Mouse (Mus musculus) embryo, embryonic 11 days (tissue): Measurements from ENCODE around the gene Crp.

ENCODE experiments used
- DNase-seq: peaks from one replicate; pipeline ENCODE4 v3.0.0-alpha.2; 2015

Gene Crp

GRCm38 (mm10) chr1:172697844-172698243 is at the start of gene Crp:
TSS of gene Crp (plus strand) at chr1:172698055.
- DNase-seq: no peak

- DNase-seq: no peak
Measured at GRCm38 (mm10) chr1:172649396-172649795, 48.5 kb upstream of the Crp start.

DNA sequence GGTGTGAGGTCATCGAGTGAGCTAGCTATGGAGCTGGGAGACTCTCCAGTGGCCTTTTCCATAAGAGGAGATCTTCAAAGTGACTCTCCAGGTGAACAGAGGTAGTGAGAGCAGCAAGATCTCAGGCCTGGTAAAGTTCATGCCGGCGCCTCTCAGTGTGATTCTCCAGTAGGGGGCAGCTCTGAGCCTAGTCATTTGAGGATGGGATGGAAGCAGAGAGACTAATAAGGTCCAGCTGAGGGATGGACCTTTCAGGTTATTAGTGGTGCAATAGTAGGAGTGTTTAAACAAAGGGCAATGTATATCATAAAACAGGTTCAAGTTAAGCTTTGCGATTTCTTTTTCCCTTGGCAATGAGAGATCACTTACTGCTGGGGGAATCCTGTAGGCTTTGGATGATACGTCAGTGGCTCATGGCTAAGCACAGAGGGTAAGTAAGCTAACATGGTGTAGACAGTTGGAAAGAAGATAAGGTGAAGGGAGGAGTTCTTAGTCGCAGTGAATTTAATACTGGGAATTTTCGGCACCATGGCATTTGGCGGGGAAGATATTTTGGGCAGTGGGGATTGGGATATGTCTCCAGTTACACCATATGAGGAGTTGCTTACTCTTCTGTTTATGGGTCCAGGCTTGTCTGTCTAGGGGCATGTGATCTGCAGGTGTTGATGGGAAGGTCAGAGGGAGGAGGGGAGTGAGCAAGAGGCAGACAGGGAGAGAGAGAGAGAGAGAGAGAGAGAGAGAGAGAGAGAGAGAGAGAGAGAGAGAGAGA is 47.2 kb upstream of the Crp start:
- DNase-seq: peak; percentile 65

DNA sequence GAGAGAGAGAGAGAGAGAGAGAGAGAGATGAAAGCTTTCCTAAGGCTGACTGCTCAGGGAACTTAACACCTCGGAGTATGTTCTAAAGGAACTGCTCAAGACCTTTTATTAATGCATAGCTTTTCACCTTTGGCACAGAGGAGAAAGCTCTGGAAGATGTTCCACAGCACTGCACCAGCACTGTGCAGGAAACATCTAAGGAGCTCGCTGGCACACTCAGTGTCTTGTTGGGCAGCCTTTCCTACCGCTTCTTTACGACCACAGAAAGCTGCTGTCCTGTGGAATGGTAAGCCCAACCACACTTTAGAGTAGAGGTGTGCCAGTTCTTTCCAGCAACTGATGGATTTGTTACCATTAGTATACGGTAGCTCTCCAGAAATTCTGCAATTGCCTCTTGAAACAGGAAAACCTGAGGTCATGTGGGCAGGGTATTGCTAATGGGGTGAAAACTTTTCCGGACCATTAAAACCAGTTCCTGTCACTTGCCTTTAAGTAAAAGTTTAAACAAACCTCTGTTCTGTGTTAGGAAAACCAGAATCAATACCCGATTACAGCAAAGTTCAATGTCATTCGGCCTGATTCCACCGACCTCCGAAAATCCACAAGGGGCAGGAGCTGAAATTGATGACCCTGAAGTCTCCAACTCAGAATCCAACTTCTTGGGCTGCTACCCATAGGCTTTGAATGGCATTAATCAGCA is 46.4 kb upstream of the Crp start:
- no peak for DNase-seq

DNA sequence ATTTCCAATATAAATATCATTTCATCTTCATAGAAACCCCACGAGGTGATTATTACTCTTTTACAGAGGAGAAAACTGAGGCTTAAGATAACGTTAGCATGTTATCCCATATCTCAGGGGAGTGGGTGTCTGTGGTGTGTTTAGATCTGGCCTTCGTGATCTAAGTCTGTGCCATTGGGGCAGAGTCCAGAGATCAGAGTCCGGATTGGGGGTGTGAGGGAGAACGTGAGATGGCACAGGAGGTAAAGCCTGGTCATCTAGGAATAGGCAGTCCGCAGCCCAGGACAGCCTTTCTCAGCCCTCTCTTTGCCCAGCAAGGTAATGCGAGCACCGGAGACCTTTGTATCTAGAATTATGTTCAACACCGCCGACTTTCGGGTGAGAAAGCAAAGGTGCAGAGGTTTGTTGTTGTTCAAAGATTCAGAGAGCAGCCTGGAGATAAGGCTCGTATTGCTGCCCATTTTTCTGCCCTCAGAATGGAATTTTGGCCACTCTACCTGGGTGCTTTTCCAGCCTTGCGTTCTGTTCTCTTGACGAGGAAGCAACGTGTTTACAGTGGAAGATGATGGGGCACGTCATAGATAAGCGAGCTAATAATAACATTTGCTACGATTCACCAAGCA is 45.7 kb upstream of the Crp start:
- no peak for DNase-seq

- DNase-seq: no peak
Measured at GRCm38 (mm10) chr1:172653900-172654299, 44.0 kb upstream of the Crp start.

DNA sequence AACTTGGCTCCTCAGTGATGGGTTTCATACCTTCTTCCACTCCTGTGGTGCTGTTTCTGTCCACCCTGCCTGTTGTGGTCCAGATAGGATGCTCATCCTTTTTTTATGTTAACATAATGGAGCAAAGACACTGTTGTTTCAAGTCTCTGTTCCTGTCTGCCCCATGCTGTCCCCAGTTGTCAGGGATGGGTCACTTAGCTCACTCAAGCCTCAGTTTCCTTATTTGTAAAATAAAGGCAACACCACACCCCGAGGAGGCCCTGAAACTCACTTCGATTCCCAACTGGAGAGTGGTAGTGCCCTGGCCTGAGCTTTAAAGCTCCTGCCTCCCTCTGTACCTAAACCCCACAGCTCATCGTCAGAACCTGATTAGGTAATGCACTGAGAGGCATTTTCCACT is 40.6 kb upstream of the Crp start:
- DNase-seq: no peak

DNA sequence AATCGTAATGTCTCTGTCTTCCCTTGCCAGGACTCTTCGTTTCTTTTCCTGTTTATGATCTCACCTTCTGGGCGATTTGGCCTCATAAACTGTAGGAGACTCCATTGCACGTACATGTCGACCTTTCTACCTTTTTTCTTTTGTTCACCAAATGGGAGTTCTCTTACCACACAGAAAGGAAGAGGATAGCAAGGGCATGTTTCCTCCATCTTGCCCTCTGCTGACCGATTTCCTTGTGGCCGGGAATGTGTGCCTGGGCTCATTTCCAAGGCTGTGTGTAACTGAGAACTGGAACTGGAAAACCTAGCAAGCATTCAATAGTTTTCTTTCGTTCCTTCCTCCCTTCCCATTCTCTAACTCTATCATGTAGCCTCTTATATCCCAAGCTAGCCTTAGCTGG is 38.2 kb upstream of the Crp start:
- no peak for DNase-seq

- no peak for DNase-seq
Measured at GRCm38 (mm10) chr1:172665457-172665856, 32.4 kb upstream of the Crp start.

- no peak for DNase-seq
Measured at GRCm38 (mm10) chr1:172667597-172667996, 30.3 kb upstream of the Crp start.

DNA sequence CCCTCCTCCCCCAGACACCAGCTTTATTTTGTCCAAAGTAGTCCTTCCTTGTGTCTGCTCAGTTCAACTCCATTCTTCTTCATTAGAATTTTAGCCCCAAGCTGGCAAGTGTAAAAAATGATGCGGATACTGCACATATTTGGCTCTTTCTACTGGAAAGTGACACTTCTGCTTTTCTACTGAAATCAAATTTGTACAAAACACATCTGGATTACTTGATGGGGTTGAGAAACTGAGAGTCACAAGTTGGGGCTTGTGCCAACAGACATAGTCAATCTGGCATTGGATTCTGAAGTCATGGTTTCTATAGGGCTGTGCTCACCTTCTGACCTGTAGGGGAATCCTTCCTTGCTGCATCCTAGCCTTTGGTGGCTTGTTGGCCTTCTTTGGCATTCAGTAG is 27.1 kb upstream of the Crp start:
- DNase-seq: no peak

DNA sequence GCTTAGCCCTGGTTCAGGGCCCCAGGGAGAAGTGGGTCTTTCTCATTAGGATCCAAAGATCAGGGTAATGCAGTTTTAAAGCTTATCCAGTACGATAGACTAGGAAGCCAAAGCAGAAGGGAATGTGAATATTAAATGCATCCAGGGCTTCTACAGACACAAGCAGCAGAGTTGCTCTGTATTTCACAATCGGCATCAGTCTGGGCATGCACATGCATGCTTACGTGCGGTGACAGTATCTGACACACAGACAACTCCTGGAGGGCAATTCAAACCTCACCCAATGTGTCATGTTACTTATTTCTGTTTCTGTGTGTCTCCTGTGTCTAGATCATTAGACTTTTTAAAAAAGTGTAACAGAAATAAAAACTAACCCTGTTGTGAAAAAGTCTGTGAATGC is 17.1 kb upstream of the Crp start:
- DNase-seq: no peak

DNA sequence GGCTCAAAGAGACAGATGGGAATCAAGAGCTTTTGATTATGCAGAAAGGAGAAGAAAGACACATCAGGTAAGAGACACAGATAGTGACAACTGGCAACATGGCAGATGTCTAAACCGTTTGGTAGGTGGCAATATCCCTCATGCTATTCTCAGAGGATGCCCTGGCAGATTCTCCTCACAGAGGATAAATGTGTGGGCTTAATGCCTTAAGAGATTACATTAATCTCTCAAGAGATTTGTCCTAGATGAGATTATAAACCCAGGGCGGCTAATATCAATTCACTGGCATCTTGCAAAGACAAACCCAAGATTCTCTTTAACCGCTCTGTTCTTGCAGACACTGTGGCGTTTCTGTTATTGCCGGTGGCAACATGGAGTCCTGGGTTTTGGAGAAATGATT is 14.3 kb upstream of the Crp start:
- DNase-seq: no peak

DNA sequence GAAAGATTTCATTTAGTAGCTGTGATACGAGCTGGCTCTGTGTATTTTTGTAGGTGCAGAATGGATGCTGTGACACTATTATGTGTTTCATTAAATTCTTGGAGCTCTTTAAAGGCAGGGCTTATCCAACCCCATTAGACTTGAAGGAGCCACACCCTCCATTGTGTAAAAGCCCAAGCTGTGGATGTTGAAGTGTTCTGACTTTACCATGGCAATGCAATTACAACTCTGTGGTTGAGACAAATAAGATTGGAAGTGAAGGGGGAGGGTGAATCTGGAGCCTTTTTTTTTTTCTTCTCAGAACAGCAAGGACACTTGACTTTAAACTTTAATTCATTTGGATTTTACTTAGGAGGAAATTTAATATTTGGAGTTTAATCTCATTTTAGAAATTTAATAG is 13.9 kb upstream of the Crp start:
- no peak for DNase-seq

GRCm38 (mm10) chr1:172685178-172685577 is 12.7 kb upstream of the Crp start:
- DNase-seq: no peak

DNA sequence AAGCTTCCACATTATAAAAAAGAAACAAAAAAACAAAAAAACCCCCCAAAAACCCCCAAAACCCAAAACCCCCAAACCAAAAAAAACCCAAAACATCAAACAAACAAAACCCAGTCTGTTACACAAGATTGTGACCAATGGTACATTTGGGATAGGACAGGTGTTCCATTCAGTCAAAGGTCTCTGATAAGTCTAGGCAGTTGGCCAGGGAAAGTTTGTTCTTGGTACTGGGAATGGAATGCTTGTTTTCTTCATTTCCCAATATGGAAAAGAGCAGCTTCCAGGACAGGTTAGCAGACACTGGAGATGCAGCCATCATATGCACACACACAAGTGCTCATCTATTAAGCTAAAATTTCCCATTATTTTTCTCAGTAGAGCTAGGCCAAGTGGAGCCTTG is 433 bp upstream of the Crp start:
- no peak for DNase-seq

GRCm38 (mm10) chr1:172700814-172701213 is 3.0 kb downstream of the Crp start:
- DNase-seq: no peak

GRCm38 (mm10) chr1:172701381-172701780 is 3.5 kb downstream of the Crp start:
- DNase-seq: no peak

DNA sequence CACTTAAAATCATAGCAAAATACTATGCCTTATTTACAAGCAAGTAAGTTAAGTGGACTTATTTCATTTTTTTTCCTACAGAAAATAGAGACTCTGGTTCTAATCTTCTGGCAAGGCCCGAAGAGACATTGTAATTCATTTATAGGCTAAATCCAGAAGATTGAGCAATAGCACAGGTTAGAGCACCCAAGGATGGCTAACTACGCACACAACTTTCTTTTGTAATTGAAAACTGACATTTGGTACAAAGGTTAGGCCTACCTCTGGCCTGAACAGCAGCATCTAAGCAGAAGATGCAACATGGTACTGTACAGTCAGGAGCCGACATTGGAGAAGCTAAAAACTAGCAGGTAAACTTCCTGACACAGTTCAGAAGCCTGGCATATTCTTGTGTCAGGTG is 4.0 kb downstream of the Crp start:
- no peak for DNase-seq

DNA sequence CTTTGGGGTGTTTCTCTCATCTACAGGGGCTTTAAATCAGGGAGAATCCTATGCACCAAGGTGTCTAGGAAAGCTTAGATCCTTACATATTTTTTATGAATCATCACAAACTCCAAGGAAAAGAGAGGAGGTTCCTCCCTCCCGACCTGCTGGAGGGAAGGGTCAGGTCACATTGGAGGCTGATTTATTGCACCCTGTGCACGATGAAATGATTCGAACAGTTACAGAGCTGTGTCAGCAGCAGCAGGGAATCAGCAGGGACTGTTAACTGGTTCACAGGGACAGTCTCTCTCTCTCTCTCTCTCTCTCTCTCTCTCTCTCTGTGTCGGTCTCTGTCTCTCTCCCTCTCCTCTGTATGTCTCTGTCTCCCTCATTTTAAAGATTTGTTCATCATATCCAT is 6.9 kb downstream of the Crp start:
- DNase-seq: peak; percentile 26

DNA sequence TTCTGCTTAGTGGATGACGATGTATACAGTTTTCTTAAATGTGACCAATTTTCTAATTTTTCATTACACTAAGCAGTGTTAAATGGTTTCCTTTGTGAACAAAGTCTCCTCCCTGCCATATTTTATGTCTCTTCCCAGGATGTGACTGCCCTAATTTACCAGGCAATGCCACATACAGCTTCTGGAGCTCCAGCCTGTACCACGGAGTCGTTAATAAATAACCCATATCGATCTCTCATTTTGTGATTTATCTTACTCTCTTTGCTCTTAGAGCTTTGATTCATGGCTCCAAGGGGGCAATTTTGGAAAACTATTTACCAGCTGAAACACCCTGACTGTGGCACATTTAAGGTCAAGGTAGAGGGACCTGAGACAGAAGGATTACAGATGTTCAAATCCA is 8.4 kb downstream of the Crp start:
- no peak for DNase-seq

DNA sequence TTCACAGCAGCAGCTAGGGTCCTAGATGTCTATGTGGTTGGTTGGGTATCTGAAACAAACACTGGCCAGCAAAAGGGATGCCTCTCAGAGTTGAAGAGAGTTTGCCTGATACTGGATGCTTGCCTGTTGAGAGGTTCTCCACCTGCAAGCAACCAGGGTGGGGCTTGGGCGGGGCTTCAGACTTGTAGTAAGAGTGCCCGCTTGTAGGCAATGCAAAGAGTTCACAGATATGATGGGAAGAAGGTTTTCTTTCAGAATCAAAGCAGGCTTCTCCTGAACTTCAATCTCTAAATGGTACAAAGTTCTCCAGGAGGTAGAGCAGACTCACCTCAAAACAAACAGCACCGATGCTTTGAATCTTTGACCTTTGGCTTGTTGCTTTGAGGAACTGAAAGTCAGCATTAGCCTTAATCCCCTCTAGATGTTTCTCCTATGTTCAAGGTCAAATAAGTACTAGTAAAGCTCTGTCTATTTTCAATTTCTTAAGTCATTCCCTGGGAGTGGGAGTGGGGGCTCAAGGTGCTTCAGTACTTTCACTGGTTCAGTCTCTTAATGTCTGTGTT is 12.0 kb downstream of the Crp start:
- no peak for DNase-seq

DNA sequence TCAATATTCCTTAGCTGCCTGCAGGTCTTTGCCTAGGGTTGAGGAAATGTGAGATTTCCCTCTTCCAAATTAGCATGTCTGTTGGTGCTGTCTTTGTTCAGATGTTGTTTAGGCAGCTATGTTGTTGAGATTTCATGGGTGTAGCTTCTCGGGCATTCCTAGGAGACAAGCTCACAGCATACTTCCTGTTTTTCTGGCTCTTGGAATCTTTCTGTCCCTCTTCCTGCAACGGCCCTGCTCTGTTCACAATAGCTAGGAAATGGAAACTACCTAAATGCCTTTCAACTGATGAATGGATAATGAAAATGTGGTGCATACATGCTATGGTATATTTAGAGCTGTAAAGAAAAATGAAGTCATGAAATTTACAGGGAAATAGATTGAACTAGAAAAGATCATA is 13.5 kb downstream of the Crp start:
- DNase-seq: no peak

- DNase-seq: no peak
Measured at GRCm38 (mm10) chr1:172711962-172712361, 14.1 kb downstream of the Crp start.
